Mouse (Mus musculus): ENCODE measurements around the gene Ttll5.
A peak's percentile ranks its signal among the peaks of the same experiment; 100 is the strongest.

Gene Ttll5

DNA sequence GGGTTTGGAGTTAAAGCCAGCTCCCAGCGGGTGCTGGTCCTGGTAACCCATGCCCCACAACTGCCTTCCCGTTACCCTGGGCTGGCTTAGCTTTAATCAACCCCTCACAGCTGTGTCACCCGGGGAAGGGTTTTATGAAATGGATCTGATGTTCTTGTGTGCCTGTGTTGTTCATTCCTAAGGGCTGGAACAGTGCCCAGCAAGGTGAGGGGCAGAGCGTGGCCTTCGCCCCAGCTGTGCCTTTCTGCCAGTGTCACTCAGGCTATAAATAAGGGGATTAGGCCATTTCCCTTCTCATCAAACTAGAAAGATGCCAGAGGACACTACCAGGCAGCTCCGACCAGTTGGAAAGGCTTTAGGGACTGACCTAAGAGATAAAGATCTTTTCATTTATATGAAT lies 225.4 kb downstream of the Ttll5 start:
- no peak for DNase-seq (ENCODE audit: low read depth, low spot score)

DNA sequence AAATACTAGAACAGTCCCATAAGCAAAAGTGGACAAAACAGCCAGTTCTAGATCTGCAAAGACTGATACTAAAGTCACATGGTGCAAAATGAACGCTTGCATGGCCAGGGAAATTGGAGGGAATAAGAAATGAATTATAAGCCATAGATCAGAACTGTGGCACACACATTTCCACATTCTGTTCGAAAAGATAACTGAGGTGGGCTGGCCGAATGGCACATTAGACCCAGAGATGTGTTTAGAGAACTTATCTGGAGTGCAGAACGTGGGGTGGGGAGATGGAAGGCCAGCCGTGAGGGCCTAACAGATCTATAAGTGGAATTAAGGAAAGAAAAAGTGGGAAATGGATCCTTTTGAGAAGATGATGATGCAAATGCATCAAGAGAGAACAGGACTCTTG lies 227.0 kb downstream of the Ttll5 start:
- no peak for DNase-seq (ENCODE audit: low read depth, low spot score)

GRCm38 (mm10) chr12:86055306-86055705 lies 230.8 kb downstream of the Ttll5 start:
- DNase-seq (ENCODE audit: low read depth, low spot score) = no peak

GRCm38 (mm10) chr12:86056976-86057375 lies 232.5 kb downstream of the Ttll5 start:
- no peak for DNase-seq (ENCODE audit: low read depth, low spot score)

DNA sequence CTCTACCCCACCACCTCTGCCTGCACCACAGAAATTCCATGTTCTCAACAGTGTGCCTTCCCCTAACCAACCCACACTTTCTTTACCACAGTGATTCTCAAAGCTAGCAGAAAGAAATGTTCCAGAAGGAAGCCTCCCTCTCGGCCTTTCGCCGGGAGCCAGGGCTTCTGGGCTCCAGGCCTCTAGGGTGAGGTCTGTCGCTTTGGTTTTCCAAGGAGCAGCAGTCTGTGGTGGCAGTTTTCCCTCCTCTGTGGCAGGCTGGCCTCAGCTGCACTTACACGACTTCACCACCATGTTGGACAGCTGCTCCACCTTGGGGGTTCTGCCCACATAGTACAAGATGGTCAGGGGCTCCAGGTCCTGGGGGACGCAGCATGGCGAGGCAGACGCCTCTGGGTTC lies 233.1 kb downstream of the Ttll5 start:
- no peak for DNase-seq (ENCODE audit: low read depth, low spot score)

DNA sequence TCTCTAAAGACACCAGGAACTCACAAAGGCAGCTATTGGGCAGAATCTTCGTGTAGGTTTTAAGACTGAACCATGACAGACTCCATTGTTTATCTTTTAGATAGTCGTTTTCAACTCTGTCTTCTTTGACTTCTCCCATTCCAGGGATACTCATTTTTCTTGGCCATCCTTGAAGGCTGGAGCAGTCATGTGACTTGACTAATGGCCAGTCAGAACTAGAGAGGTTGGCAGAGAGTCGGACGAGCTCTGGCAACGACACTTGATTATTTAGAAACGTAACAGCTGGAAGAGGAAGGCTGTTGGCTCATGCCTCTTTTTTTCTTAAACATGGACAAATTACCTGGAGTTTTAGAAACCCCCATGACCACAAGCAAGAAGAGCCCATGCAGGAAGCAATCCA lies 234.9 kb downstream of the Ttll5 start:
- no peak for DNase-seq (ENCODE audit: low read depth, low spot score)

- no peak for DNase-seq (ENCODE audit: low read depth, low spot score)
These were observed 240.3 kb downstream of the Ttll5 start for GRCm38 (mm10) chr12:86064796-86065195.

GRCm38 (mm10) chr12:86071432-86071831 lies 247.0 kb downstream of the Ttll5 start:
- DNase-seq (ENCODE audit: low read depth, low spot score) = no peak

DNA sequence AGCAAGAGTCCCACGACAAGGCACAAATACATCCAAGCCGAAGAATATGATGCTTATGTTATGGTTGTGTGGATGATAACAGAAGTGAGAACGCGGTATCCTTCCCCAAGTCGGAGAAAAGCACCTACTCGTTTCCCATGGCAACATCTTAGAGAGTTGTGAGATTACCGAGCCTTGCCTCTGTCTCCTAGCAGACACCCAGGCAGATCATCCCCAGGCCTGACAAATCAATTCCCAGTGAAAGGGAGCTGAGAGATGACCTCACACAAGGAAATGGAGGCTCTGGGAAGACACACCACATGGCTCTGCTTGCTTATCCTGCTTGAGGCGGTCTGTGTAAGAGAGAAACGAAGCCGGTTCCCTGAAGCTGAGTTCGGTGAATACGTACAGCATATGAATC lies 250.2 kb downstream of the Ttll5 start:
- DNase-seq (ENCODE audit: low read depth, low spot score) = no peak

DNA sequence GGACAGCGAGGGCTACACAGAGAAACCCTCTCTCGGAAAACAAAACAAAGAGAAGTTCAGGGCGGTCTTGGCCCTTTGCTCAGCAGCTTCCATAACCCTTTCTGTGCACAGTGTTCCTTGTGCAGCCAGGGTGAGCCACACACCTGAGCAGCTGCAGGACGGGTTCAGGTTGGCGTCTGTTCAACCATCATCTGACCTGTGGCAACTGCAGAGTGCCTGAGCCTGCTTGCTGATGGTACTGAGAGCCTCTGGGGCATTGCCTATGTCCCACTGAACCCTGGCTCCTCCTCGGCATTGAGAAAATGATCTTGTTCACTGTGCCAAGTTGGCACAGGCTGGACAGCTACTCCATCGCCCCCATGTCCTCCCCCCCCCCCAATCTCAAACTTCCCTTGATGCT lies 250.9 kb downstream of the Ttll5 start:
- DNase-seq (ENCODE audit: low read depth, low spot score) = no peak

- DNase-seq (ENCODE audit: low read depth, low spot score) = no peak
These were observed 252.0 kb downstream of the Ttll5 start for GRCm38 (mm10) chr12:86076321-86076901.

DNA sequence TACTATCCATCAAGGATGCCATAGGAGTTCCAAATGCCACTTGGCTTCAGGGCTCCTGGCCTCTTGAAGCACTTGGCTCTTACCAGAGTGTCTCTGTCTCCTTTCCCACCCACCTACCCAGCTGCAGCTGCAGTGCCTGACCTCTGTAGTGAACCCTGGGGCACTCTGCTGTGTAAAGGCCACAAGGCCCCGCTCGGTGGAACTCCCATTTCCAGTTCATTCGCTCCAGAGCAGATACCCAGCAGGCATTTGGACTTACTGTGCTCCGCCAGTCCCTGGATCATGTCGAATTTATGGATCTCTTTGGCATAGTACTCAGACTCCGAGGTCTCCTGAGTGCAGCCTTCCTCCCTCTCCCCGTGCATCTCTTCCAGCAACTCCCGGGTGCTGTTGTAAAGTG lies 252.9 kb downstream of the Ttll5 start:
- no peak for DNase-seq (ENCODE audit: low read depth, low spot score)

- no peak for DNase-seq (ENCODE audit: low read depth, low spot score)
These were observed 253.3 kb downstream of the Ttll5 start for GRCm38 (mm10) chr12:86077736-86078135.

DNA sequence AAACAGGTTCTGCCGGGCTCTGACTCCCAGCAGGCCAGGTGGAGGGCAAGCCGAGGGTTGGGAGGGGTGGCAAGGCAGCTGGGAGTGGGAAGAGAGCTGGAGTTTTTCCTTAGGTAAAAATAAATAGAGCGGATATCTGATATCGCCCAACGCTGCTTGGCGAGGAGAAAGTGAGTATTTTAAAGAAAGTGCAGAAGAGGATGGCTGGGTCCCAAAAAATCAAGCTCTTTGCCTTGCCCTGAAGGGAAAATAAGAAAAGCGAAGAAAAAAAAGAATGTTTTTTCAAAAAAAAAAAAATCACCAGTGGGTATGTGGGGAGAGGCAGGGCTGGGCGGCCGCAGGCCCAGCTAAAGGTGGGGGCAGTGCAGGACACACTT lies 253.7 kb downstream of the Ttll5 start:
- DNase-seq (ENCODE audit: low read depth, low spot score) = no peak

GRCm38 (mm10) chr12:86078553-86079201 lies 254.2 kb downstream of the Ttll5 start, which contains the start of gene Tgfb3:
Gene Tgfb3 (minus strand): TSS chr12:86079041.
- DNase-seq (ENCODE audit: low read depth, low spot score) = peak; percentile 79

DNA sequence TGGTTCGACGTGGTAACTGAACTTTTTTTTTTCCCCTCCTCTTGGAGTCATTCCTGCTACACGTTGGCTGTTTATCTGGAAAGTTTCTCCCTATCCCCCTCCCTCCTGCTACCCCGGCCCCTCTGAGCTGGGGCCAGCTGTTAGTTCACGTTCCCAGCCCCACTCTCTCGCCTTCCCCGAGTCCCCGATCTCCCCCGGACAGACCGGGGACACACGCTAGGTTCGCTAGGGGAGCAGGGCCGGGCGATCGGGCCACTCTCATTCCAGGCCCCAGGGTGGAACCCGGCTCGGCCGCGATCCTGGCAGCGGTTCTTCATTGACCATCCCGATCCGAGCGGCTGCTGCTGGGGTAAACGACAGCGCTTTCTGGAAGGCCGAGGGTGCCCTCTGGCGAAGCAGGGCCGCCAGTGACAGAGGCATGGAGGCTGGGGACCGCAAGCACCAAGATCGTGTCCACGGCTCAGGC lies 254.8 kb downstream of the Ttll5 start:
- DNase-seq (ENCODE audit: low read depth, low spot score) = peak; percentile 82

GRCm38 (mm10) chr12:86082481-86083012 lies 258.1 kb downstream of the Ttll5 start, which contains the start of gene Ift43:
Gene Ift43 (plus strand): TSS chr12:86082541.
- DNase-seq (ENCODE audit: low read depth, low spot score) = peak; percentile 67

DNA sequence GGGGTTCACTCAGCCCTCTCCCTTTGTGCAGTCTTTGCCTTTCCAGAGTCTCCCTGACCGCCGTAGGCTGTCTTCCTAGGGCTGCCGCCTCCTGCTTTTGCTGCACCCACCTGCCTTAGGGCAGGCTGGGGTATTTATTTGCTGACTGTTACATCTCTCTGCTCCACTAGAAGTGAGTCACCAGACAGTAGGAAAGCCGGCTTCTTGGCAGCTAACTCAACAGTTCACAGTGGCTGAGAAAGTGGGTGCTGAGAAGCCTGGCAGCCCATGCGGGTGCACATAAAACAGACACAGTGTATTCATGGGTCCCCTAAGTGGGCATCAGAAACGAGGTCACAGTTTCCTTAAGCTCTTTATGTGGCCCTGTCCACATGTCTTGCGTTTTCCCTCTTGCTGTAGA lies 261.4 kb downstream of the Ttll5 start:
- DNase-seq (ENCODE audit: low read depth, low spot score) = no peak

- no peak for DNase-seq (ENCODE audit: low read depth, low spot score)
These were observed 262.1 kb downstream of the Ttll5 start for GRCm38 (mm10) chr12:86086550-86086949.

GRCm38 (mm10) chr12:86088042-86088441 lies 263.6 kb downstream of the Ttll5 start:
- DNase-seq (ENCODE audit: low read depth, low spot score) = no peak

DNA sequence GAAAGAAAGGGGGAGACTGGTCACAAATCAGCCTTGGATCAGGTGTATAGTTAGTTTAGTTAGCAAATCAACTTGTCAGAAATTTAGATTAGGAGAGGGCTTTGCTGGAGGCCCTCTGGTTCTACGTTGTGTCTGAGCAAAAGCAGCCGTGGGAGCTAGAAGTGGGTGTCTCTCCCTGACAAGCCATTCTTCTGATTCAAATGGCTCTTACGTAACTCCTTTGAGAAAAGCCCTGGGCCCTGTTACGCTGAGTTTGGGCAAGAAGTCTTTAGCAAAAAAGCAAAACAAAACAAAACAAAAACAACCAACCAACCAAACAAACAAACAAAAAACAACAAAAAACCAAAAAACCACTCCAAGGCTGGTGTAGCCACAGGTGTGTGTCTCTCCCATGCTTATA lies 266.3 kb downstream of the Ttll5 start:
- DNase-seq (ENCODE audit: low read depth, low spot score) = no peak

DNA sequence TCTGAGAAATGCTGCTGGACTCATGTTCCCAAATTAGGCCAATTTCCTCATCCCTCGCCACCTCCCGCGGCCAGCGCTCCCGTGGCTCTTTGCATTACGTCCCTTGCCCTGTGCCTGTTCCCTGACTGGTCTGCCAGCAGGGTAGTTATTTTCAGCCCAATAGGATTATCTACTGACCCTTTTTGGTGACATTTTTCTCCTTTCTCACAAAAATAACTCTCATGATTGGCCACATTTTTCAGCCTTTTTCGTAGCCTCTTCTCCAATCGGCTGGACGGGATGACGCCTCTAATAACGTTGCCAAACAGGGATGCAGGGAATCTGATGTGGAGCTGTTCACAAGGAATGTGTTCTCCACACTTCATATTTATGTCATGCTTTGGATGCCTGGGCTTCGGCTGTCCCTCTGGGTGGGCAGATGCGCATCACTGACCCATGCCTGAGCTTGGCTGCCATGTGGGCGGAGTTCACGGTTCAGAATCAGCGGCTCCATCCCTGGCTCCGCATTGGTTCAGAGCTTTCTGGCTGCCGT lies 267.2 kb downstream of the Ttll5 start:
- no peak for DNase-seq (ENCODE audit: low read depth, low spot score)

DNA sequence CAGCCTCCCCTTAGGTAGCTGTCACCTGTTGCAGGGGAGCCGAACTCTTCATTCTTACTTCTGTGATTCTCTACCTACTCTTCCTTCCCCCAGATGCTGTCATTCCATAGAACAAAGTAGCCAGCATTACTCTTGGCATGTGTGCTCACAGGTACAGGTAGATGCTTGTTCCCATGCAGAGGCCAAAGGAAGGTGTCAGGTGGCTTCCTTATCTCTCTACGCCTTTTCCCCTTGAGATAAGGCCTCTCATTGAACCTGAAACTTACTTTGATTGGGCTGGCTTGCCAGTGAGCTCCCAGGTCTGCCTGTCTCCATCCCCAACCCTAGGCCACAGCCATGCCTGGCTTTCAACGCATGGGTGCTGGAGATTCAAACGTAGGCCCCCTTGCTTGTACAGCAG lies 269.6 kb downstream of the Ttll5 start:
- no peak for DNase-seq (ENCODE audit: low read depth, low spot score)
